Mouse (Mus musculus) ovary, adult 18-20 months (tissue): ENCODE data around the gene Ecm1.
A peak's percentile ranks its signal among the peaks of the same experiment; 100 is the strongest.
"Not testable (repeated sequence)": the region's sequence is repeated elsewhere in the genome, so short reads cannot be mapped to it uniquely, and the experiment has no call there.

ENCODE experiments used
- DNase-seq: peaks from one replicate; pipeline ENCODE4 v3.0.0; 2022; ENCODE audit warnings: low spot score, mixed read lengths

Gene Ecm1

GRCm38 (mm10) chr3:95726696-95727358 lies 12.5 kb downstream of the Ecm1 start:
- no peak for DNase-seq

GRCm38 (mm10) chr3:95725863-95726262 lies 13.5 kb downstream of the Ecm1 start:
- no peak for DNase-seq

GRCm38 (mm10) chr3:95722386-95722785 lies 17.0 kb downstream of the Ecm1 start:
- DNase-seq: no peak

- peak; percentile 37 for DNase-seq
Measured at GRCm38 (mm10) chr3:95718153-95718552, 21.2 kb downstream of the Ecm1 start.

- no peak for DNase-seq
Measured at GRCm38 (mm10) chr3:95716075-95716474, 23.3 kb downstream of the Ecm1 start.

- DNase-seq: no peak
Measured at GRCm38 (mm10) chr3:95709967-95710366, 29.4 kb downstream of the Ecm1 start.

- no peak for DNase-seq
Measured at GRCm38 (mm10) chr3:95709044-95709443, 30.3 kb downstream of the Ecm1 start.

GRCm38 (mm10) chr3:95707497-95707896 lies 31.9 kb downstream of the Ecm1 start:
- no peak for DNase-seq

- DNase-seq: no peak
Measured at GRCm38 (mm10) chr3:95706273-95706672, 33.1 kb downstream of the Ecm1 start.

GRCm38 (mm10) chr3:95704612-95705011 lies 34.8 kb downstream of the Ecm1 start:
- DNase-seq: no peak

- DNase-seq: no peak
Measured at GRCm38 (mm10) chr3:95703276-95703675, 36.1 kb downstream of the Ecm1 start.

- DNase-seq: peak; percentile 77
Measured at GRCm38 (mm10) chr3:95701877-95702540, 37.4 kb downstream of the Ecm1 start.

- DNase-seq: no peak
Measured at GRCm38 (mm10) chr3:95701085-95701484, 38.3 kb downstream of the Ecm1 start.

GRCm38 (mm10) chr3:95700233-95700681 lies 39.1 kb downstream of the Ecm1 start:
- DNase-seq: no peak

- no peak for DNase-seq
Measured at GRCm38 (mm10) chr3:95698286-95698685, 41.1 kb downstream of the Ecm1 start.

- peak; percentile 51 for DNase-seq
Measured at GRCm38 (mm10) chr3:95696360-95696759, 43.0 kb downstream of the Ecm1 start.

GRCm38 (mm10) chr3:95695796-95696195 lies 43.6 kb downstream of the Ecm1 start:
- DNase-seq: no peak

- DNase-seq: no peak
Measured at GRCm38 (mm10) chr3:95694808-95695703, 44.3 kb downstream of the Ecm1 start.

- no peak for DNase-seq
Measured at GRCm38 (mm10) chr3:95693821-95694807, 45.3 kb downstream of the Ecm1 start.

GRCm38 (mm10) chr3:95692677-95693076 lies 46.7 kb downstream of the Ecm1 start:
- no peak for DNase-seq

- DNase-seq: not testable (repeated sequence)
Measured at GRCm38 (mm10) chr3:95690552-95690951, 48.8 kb downstream of the Ecm1 start.
